Mouse (Mus musculus): ENCODE measurements around the gene Olfr1505. TPM values are rescaled to one million over a fixed set of nuclear protein-coding genes. Genes with fewer than 3 reads are reported as not detected.

Olfr1505 gene
- polyA plus RNA-seq (2015; fragmentation: Nextera tagmentation; extraction: Ambion mirVana): not detected in 2 replicates

GRCm38 (mm10) chr19:13913230-13913629, at the start of gene Olfr1505:
TSS of gene Olfr1505 (plus strand) at chr19:13913530.
- Histone ChIP-seq H3K27ac (no peak within 1 kb of the TSS), H3K27me3 (replicated peaks) (no peaks in the 10 kb centered on the region)

GRCm38 (mm10) chr19:13897828-13898227, 15.5 kb upstream of the Olfr1505 start, which contains the start of gene Olfr1504:
TSS of gene Olfr1504 (minus strand) at chr19:13897928.
- no peaks in the 10 kb centered on the region for H3K36me3 ChIP-seq (replicated peaks)
- no peak within 1 kb of the TSS for H3K27ac ChIP-seq
- ATAC-seq (replicated peaks): no peak
- no peak within 1 kb of the TSS for H3K9ac ChIP-seq
- 54% methylated on average over 1 of the region's 1 CpGs for WGBS
- no peak within 1 kb of the TSS for H3K4me3 ChIP-seq
- no peaks in the 10 kb centered on the region for H3K27me3 ChIP-seq (replicated peaks)
- no peak within 1 kb of the TSS for H3K4me2 ChIP-seq
- no peaks in the 10 kb centered on the region for H3K9me3 ChIP-seq
- H3K4me1 ChIP-seq: no peaks in the 10 kb centered on the region

More at GRCm38 (mm10) chr19:13913230-13913629, at the start of gene Olfr1505:
- H3K4me1 ChIP-seq: no peaks in the 10 kb centered on the region
- H3K9ac ChIP-seq: no peak within 1 kb of the TSS
- 70% methylated on average over 2 of the region's 2 CpGs for WGBS
- H3K4me3 ChIP-seq: no peak within 1 kb of the TSS
- no peak for ATAC-seq (replicated peaks)
- no peaks in the 10 kb centered on the region for H3K36me3 ChIP-seq (replicated peaks)
- no peak within 1 kb of the TSS for H3K4me2 ChIP-seq
- no peaks in the 10 kb centered on the region for H3K9me3 ChIP-seq

Other genes with a start within 250 kb of the Olfr1505 start
- not detected in 2 replicates for gene Olfr1491, start 216.3 kb upstream of the Olfr1505 start, polyA plus RNA-seq (2015; fragmentation: Nextera tagmentation; extraction: Ambion mirVana)
- gene Olfr1493-ps1, start 190.3 kb upstream of the Olfr1505 start, polyA plus RNA-seq (2015; fragmentation: Nextera tagmentation; extraction: Ambion mirVana): not detected in 2 replicates
- gene Olfr1494, start 173.8 kb upstream of the Olfr1505 start, polyA plus RNA-seq (2015; fragmentation: Nextera tagmentation; extraction: Ambion mirVana): not detected in 2 replicates
- gene Olfr1495, start 148.9 kb upstream of the Olfr1505 start, polyA plus RNA-seq (2015; fragmentation: Nextera tagmentation; extraction: Ambion mirVana): not detected in 2 replicates
- gene Olfr1496, start 135.7 kb upstream of the Olfr1505 start, polyA plus RNA-seq (2015; fragmentation: Nextera tagmentation; extraction: Ambion mirVana): not detected in 2 replicates
- not detected in 2 replicates for gene Olfr1497, start 115.3 kb upstream of the Olfr1505 start, polyA plus RNA-seq (2015; fragmentation: Nextera tagmentation; extraction: Ambion mirVana)
- not detected in 2 replicates for gene Olfr1499, start 94.1 kb upstream of the Olfr1505 start, polyA plus RNA-seq (2015; fragmentation: Nextera tagmentation; extraction: Ambion mirVana)
- gene Olfr1500, start 83.0 kb upstream of the Olfr1505 start, polyA plus RNA-seq (2015; fragmentation: Nextera tagmentation; extraction: Ambion mirVana): not detected in 2 replicates
- not detected in 2 replicates for gene Olfr1501, start 62.8 kb upstream of the Olfr1505 start, polyA plus RNA-seq (2015; fragmentation: Nextera tagmentation; extraction: Ambion mirVana)
- not detected in 2 replicates for gene Olfr1502, start 51.7 kb upstream of the Olfr1505 start, polyA plus RNA-seq (2015; fragmentation: Nextera tagmentation; extraction: Ambion mirVana)
- not detected in 2 replicates for gene Olfr1504, start 15.6 kb upstream of the Olfr1505 start, polyA plus RNA-seq (2015; fragmentation: Nextera tagmentation; extraction: Ambion mirVana)

All from midbrain, embryonic 15.5 days (tissue).